Mouse (Mus musculus) neural tube, embryonic 14.5 days (tissue): Measurements from ENCODE around the gene Iqcf5. TPM values are rescaled to one million over a fixed set of nuclear protein-coding genes. Genes with fewer than 3 reads are reported as not detected.
"Not testable (repeated sequence)": the region's sequence is repeated elsewhere in the genome, so short reads cannot be mapped to it uniquely, and the experiment has no call there.

Experiments
- ATAC-seq: fragments of 200-750 bp; cut with Nextera tagmentation; 2 replicates; pipeline ENCODE4 v1.8.0; 2017; ENCODE audit warnings: low read depth, mild to moderate bottlenecking, moderate TSS enrichment, moderate library complexity
- H3K27ac ChIP-seq: fragments of 300-500 bp; sonication (generic); 2 replicates; pipeline ENCODE4 v1.5.1; 2014; ENCODE audit warnings: low read depth, mild to moderate bottlenecking, control low read depth, low read length, moderate library complexity, mixed read lengths
- H3K27me3 ChIP-seq: fragments of 300-500 bp; sonication (generic); 2 replicates; pipeline ENCODE4 v1.6.1; 2014; ENCODE audit warnings: low read length; ENCODE audit not compliant: control insufficient read depth, insufficient read depth
- H3K36me3 ChIP-seq: fragments of 300-500 bp; sonication (generic); 2 replicates; pipeline ENCODE4 v1.6.1; 2014; ENCODE audit warnings: low read length, mixed read lengths; ENCODE audit not compliant: control insufficient read depth, insufficient read depth
- H3K4me1 ChIP-seq: fragments of 300-500 bp; sonication (generic); 2 replicates; pipeline ENCODE4 v1.6.1; 2014; ENCODE audit warnings: low read length; ENCODE audit not compliant: control insufficient read depth, insufficient read depth
- H3K4me2 ChIP-seq: fragments of 300-500 bp; sonication (generic); 2 replicates; pipeline ENCODE4 v1.6.1; 2014; ENCODE audit warnings: mild to moderate bottlenecking, low read depth, low read length, control low read depth
- H3K4me3 ChIP-seq: fragments of 300-500 bp; sonication (generic); 2 replicates; pipeline ENCODE4 v1.5.1; 2014; ENCODE audit warnings: low read depth, low read length, control low read depth, mixed read lengths
- H3K9ac ChIP-seq: fragments of 300-500 bp; sonication (generic); replicated peaks from 2 replicates; pipeline ENCODE4 v1.6.1; 2014; ENCODE audit warnings: low read depth, mild to moderate bottlenecking, control low read depth, low read length, mixed read lengths
- H3K9me3 ChIP-seq: fragments of 300-500 bp; sonication (generic); 2 replicates; pipeline ENCODE4 v1.6.1; 2016; ENCODE audit warnings: low read length; ENCODE audit not compliant: control insufficient read depth
- WGBS: fragments of 180-500 bp; shearing (Covaris S2); extraction: QIAGEN DNeasy Blood & Tissue Kit; methylation state at CpG from one replicate; pipeline ENCODE4 v1.1.7; 2014; 5-methylcytosine and 5-hydroxymethylcytosine counted together
- polyA plus RNA-seq: library from polyadenylated mRNA; unstranded; fragments of >200 nt; fragmentation: Nextera tagmentation; extraction: Ambion mirVana; gene quantifications from 2 replicates; pipeline ENCODE4 v1.2.1, GENCODE M21; 2014

Iqcf5 gene
- polyA plus RNA-seq, 1 experiment from 2014 or later, result not detected

DNA sequence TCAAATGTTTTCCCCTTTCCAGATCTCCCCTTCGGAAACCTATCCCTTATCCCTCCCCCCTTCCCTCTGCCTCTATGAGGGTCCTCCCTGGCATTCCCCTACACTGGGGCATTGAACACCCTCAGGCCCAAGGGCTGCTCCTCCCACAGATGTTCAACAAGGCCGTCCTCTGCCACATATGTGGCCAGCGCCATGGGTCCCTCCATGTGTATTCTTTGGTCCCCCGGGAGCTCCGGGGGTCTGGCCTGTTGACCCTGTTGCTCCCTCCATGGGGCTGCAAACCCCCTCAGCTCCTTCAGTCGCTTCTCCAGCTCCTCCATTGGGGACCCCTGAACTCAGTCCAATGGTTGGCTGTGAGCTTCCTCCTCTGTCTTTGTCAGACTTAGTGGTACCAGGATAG is 26.8 kb upstream of the Iqcf5 start:
- 89% methylated on average over 6 of the region's 6 CpGs for WGBS
- not testable (repeated sequence) for ATAC-seq

DNA sequence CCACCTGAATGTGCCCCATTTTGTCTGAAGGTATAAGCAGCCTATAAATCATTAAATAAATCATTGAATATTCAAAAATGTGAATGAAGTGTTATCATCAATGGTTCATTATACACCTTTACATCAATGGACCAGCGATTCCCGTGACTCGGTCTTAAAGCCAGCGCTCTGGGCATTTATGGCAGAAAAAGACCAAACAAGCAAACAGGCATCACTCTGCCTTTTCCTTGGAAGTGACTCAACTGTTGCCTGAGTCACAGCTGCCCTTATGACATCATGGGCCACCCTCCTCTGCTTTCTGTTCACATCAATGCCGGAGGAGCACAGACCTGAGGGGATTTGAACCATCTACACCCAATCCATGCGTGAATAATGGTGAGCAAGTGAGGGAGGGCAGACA is 14.7 kb upstream of the Iqcf5 start, which contains the start of gene Iqcf1:
Iqcf1 (plus strand) TSS at position 301 of the 400 bp plus-strand sequence.
- no peaks in the 10 kb centered on the region for H3K9me3 ChIP-seq
- H3K4me1 ChIP-seq, result no peaks in the 10 kb centered on the region
- WGBS, result 95% methylated on average over 6 of the region's 6 CpGs
- H3K9ac ChIP-seq, result no peak within 1 kb of the TSS
- H3K27me3 ChIP-seq, result no peaks in the 10 kb centered on the region
- no peaks in the 10 kb centered on the region for H3K36me3 ChIP-seq
- H3K27ac ChIP-seq, result no peak within 1 kb of the TSS
- ATAC-seq, result no peak
- no peak within 1 kb of the TSS for H3K4me2 ChIP-seq
- H3K4me3 ChIP-seq, result no peak within 1 kb of the TSS

More for the DNA sequence above, 26.8 kb upstream of the Iqcf5 start:
- not testable (repeated sequence) for H3K27ac ChIP-seq, H3K4me1 ChIP-seq, H3K4me3 ChIP-seq, H3K27me3 ChIP-seq, H3K9me3 ChIP-seq, H3K36me3 ChIP-seq, H3K9ac ChIP-seq, H3K4me2 ChIP-seq

DNA sequence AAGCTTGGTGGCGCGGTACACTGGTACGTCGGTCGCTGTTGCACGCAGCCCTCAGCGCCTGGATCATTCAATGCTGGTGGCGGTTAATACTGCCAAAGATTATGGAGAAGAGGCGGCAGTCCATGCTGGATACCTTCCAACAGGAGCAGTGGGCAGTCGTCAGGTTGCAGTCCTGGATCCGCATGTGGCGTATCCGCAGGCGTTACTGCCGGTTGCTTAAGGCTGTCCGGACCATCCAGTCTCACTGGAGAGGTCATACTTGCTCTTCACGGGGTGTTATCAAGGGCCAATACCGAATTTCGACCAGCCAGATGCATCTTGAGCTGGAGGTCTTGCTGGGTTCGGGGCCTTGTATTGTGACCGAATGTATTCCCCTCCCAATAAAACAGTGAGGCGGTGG is 12.5 kb upstream of the Iqcf5 start:
- no peaks in the 10 kb centered on the region for H3K36me3 ChIP-seq
- H3K9me3 ChIP-seq, result no peaks in the 10 kb centered on the region
- no peak overlapping the region for H3K4me3 ChIP-seq
- no peak overlapping the region for H3K4me2 ChIP-seq
- H3K27ac ChIP-seq, result no peak overlapping the region
- ATAC-seq, result no peak
- H3K9ac ChIP-seq, result no peak overlapping the region
- H3K27me3 ChIP-seq, result no peaks in the 10 kb centered on the region
- 87% methylated on average over 22 of the region's 22 CpGs for WGBS
- H3K4me1 ChIP-seq, result no peaks in the 10 kb centered on the region

DNA sequence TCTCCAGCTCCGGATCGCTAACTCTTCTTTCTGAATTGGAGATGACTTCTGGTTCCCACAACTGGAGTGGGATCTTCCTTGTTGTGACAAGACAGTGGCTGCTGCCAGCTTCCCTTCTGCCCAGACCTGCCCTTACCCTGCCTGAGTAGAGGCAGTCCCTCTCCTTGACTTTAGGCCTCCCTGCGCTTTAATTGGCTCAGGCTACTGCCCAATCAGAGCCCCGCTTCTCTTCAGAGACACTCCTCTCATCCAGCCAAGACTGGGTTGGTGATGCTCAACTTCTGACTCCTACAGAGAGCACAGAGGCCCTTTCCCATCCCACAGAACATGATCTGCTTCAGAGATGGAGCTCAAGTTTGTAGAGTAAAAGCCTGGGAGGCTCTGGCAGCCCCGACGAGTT is 10.1 kb upstream of the Iqcf5 start:
- WGBS, result 77% methylated on average over 6 of the region's 6 CpGs
- no peaks in the 10 kb centered on the region for H3K27me3 ChIP-seq
- H3K36me3 ChIP-seq, result no peaks in the 10 kb centered on the region
- no peak overlapping the region for H3K27ac ChIP-seq
- no peak for ATAC-seq
- no peak overlapping the region for H3K4me2 ChIP-seq
- H3K4me3 ChIP-seq, result no peak overlapping the region
- no peaks in the 10 kb centered on the region for H3K9me3 ChIP-seq
- H3K4me1 ChIP-seq, result no peaks in the 10 kb centered on the region
- no peak overlapping the region for H3K9ac ChIP-seq

DNA sequence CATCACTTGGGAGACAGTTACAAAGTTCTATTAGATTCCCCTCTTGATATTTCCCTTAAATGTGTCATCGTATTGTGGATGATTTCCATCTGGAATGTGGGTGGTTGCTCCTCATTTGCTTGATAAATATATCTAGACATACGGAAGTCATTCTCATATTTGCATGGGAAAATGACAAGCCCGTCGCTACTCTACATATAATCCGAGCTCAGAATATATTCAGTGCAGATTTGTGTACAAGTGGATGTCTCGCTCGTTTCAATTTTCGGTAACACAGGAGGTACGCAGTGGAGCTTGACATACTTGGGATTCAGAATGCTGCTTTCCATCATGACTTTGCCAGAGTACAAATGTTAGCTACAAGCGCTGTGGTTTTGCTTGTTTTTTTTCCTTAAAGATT is 5.0 kb upstream of the Iqcf5 start:
- 95% methylated on average over 10 of the region's 10 CpGs for WGBS
- Histone ChIP-seq H3K4me1 (no peaks in the 10 kb centered on the region), H3K4me3 (no peak overlapping the region), H3K9ac (no peak overlapping the region), H3K27ac (no peak overlapping the region), H3K27me3 (no peaks in the 10 kb centered on the region), H3K4me2 (no peak overlapping the region), H3K9me3 (no peaks in the 10 kb centered on the region), H3K36me3 (no peaks in the 10 kb centered on the region)
- no peak for ATAC-seq

DNA sequence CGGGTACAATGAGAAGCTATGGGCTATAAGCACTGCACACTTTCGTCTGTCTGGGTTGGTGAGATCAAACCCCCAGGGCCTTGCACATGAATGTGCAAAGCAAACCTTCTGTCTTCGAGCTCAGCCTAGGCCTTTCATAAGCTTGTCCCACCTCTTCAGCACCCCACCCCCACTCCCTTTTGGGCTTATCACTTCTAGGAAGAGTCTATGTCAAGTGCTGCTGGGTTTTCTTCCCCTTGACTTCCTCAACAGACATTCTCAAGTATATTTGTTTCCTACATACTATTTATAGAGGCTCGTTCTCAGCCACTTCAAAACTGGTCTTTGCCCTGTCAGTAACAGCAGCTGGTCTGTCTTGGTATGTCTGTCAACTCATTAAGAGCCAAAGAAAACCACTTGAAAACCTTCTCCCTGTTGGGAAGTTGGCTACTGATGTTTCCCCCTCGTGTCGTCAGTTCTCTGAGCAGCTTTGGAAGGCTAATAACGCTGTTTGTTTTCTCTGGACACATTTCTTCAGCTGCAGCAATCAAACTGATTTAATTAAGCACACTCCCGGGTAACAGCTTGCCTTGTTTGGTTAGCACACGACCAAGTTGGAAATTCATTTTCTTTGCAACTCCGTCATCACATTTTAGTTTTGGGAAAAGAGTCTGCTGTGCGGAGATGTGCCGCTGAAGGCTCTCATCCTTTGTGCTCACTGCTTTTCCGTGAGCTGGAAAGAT is 1.5 kb upstream of the Iqcf5 start:
- WGBS, result 75% methylated on average over 13 of the region's 13 CpGs
- H3K27ac ChIP-seq, result no peak overlapping the region
- H3K4me2 ChIP-seq, result no peak overlapping the region
- H3K9ac ChIP-seq, result no peak overlapping the region
- no peaks in the 10 kb centered on the region for H3K4me1 ChIP-seq
- H3K4me3 ChIP-seq, result no peak overlapping the region
- H3K36me3 ChIP-seq, result no peaks in the 10 kb centered on the region
- ATAC-seq, result no peak
- no peaks in the 10 kb centered on the region for H3K9me3 ChIP-seq
- no peaks in the 10 kb centered on the region for H3K27me3 ChIP-seq

DNA sequence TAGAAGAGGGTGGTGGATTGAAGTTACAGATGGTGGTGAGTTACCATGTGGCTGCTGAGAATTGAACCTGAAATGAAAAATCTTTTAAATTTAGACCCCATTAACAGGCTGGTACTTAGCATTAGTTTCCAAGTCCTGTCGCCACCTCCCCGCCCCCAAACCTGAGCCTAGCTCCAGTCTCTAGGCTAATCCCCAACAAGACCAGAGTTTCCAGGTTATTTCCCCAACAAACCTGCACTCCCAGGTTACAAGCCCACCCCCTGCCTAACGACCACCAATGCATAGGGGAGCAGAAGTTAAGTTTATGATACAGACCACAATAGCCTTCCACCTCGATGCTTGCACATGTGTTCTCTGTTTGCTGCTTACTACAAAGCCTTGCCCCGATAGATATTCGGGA is 807 bp upstream of the Iqcf5 start:
- Histone ChIP-seq H3K27me3 (no peaks in the 10 kb centered on the region), H3K4me1 (no peaks in the 10 kb centered on the region), H3K4me2 (no peak overlapping the region), H3K27ac (no peak overlapping the region), H3K4me3 (no peak overlapping the region), H3K9me3 (no peaks in the 10 kb centered on the region), H3K36me3 (no peaks in the 10 kb centered on the region), H3K9ac (no peak overlapping the region)
- WGBS, result 82% methylated on average over 6 of the region's 6 CpGs
- ATAC-seq, result no peak

DNA sequence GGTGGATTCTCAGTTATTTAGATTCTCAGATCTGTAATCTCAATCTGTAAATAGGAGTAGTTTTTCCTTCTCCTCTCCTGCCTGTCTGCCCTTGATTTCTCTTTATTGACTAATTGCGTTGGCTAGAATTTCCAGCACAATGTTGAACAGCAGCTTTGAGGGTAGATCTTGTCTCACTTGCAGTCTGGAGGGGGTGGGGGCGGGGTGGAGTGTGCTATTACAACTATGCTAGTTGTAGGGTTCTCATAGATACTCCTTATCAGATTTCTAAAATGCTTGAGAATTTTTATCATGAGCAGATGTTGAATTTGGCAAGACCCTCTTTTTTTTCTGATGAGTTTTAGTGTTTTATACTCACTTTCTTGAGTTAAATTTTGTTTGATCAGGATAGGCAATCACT is 5.1 kb downstream of the Iqcf5 start:
- no peaks in the 10 kb centered on the region for H3K27me3 ChIP-seq
- H3K4me1 ChIP-seq, result no peaks in the 10 kb centered on the region
- ATAC-seq, result no peak
- no peak overlapping the region for H3K4me2 ChIP-seq
- no peak overlapping the region for H3K9ac ChIP-seq
- H3K27ac ChIP-seq, result no peak overlapping the region
- no peaks in the 10 kb centered on the region for H3K36me3 ChIP-seq
- H3K9me3 ChIP-seq, result no peaks in the 10 kb centered on the region
- no peak overlapping the region for H3K4me3 ChIP-seq
- 77% methylated on average over 2 of the region's 2 CpGs for WGBS

DNA sequence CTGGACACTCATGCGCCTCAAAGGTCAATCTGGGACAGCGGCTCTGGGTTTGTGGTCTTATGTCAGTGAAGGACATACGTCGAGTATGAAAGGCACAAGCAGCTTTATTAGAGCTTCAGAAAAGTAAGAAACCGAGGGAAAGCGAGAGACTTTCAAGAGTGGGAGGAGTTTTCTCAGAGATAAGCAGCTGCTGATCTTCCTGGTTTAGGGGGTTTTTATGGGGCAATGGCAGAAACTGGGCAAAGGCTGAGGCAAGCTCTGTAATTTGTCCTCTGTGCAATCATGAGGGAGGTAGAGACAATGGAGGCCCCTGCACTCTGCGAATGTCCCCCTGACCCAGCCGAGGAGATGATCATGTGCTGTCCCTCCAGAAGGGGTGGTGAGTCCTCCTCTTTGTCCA is 5.5 kb downstream of the Iqcf5 start:
- 78% methylated on average over 8 of the region's 8 CpGs for WGBS
- ATAC-seq, result no peak

More for the DNA sequence above, 5.5 kb downstream of the Iqcf5 start:
- Histone ChIP-seq H3K27ac (no peak overlapping the region), H3K4me1 (no peaks in the 10 kb centered on the region), H3K4me2 (no peak overlapping the region), H3K9me3 (no peaks in the 10 kb centered on the region), H3K9ac (no peak overlapping the region), H3K4me3 (no peak overlapping the region), H3K36me3 (no peaks in the 10 kb centered on the region), H3K27me3 (no peaks in the 10 kb centered on the region)
